Mouse (Mus musculus) stomach, postnatal 0 days (tissue): ENCODE results near the gene Plekhj1. TPM values are rescaled to one million over a fixed set of nuclear protein-coding genes. Genes with fewer than 3 reads are reported as not detected.

ENCODE experiments used
- ATAC-seq: fragments of 200-750 bp; cut with Nextera tagmentation; 2 replicates; pipeline ENCODE4 v1.8.0; 2017; ENCODE audit not compliant: low FRiP score, low TSS enrichment
- DNase-seq: peaks from one replicate; pipeline ENCODE4 v3.0.0-alpha.2; 2016; ENCODE audit warnings: low spot score
- H3K27ac ChIP-seq: fragments of 300-500 bp; sonication (generic); replicated peaks from 2 replicates; pipeline ENCODE4 v1.5.1; 2014; ENCODE audit warnings: mild to moderate bottlenecking, control low read depth
- H3K27me3 ChIP-seq: fragments of 300-500 bp; sonication (generic); 2 replicates; pipeline ENCODE4 v1.6.1; 2014; ENCODE audit warnings: low read length; ENCODE audit not compliant: control insufficient read depth, insufficient read depth
- H3K36me3 ChIP-seq: fragments of 300-500 bp; sonication (generic); 2 replicates; pipeline ENCODE4 v1.6.1; 2014; ENCODE audit warnings: low read length, mixed read lengths; ENCODE audit not compliant: control insufficient read depth, insufficient read depth
- H3K4me1 ChIP-seq: fragments of 300-500 bp; sonication (generic); replicated peaks from 2 replicates; pipeline ENCODE4 v1.6.1; 2014; ENCODE audit warnings: antibody characterized with exemption; ENCODE audit not compliant: control insufficient read depth, insufficient read depth
- H3K4me2 ChIP-seq: fragments of 300-500 bp; sonication (generic); replicated peaks from 2 replicates; pipeline ENCODE4 v1.6.1; 2014; ENCODE audit warnings: low read depth, mild to moderate bottlenecking, control low read depth, moderate library complexity
- H3K4me3 ChIP-seq: fragments of 300-500 bp; sonication (generic); 2 replicates; pipeline ENCODE4 v1.5.1; 2014; ENCODE audit warnings: low read depth, low read length, control low read depth
- H3K9ac ChIP-seq: fragments of 300-500 bp; sonication (generic); 2 replicates; pipeline ENCODE4 v1.6.1; 2014; ENCODE audit warnings: mild to moderate bottlenecking, low read length, control low read depth, mixed read lengths
- H3K9me3 ChIP-seq: fragments of 300-500 bp; sonication (generic); 2 replicates; pipeline ENCODE4 v1.6.1; 2016; ENCODE audit warnings: low read length; ENCODE audit not compliant: control insufficient read depth
- CTCF ChIP-seq: IDR thresholded peaks from 2 replicates; pipeline ENCODE4 v1.5.1; 2016; ENCODE audit warnings: antibody characterized with exemption, low read depth, mild to moderate bottlenecking, moderate library complexity
- EP300 ChIP-seq: optimal IDR thresholded peaks from 2 replicates; pipeline ENCODE3; 2016; ENCODE audit warnings: antibody characterized with exemption
- WGBS: fragments of 180-500 bp; shearing (Covaris S2); extraction: QIAGEN DNeasy Blood & Tissue Kit; methylation state at CpG from one replicate; pipeline ENCODE4 v1.1.7; 2014; 5-methylcytosine and 5-hydroxymethylcytosine counted together
- polyA plus RNA-seq: library from polyadenylated mRNA; unstranded; fragments of >200 nt; fragmentation: Nextera tagmentation; extraction: Ambion mirVana; gene quantifications from 2 replicates; pipeline ENCODE4 v1.2.1, GENCODE M21; 2015

Plekhj1 gene
- polyA plus RNA-seq, 1 experiment from 2014 or later = 62.0 TPM

DNA sequence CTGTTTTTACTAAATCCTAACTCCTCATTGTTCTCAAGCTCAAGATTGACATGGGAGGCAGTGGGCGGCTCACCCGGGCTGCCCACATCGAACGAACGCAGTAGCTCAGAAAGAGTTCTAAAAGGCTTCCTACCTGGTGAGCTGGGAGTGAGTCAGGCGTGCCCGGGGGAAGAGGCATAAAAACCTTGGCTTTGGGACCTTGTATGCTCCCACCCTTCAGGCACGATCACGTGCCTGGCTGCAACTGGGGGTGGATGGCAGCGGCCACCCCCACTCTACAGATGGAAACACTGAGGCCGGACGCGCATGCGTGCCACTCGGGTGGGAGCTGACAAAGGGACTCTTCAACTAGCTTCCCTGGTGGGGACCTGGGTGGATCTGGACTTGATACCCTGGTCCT, 43.9 kb upstream of the Plekhj1 start:
- no peak for ATAC-seq
- no peak for DNase-seq
- Histone ChIP-seq H3K4me2 (no peak overlapping the region), H3K36me3 (no peaks in the 10 kb centered on the region), H3K4me1 (no peaks in the 10 kb centered on the region), H3K9ac (no peak overlapping the region), H3K27me3 (peaks cover 4% of the 10 kb centered on the region; the same call in 1 of the 2 replicates), H3K27ac (no peak overlapping the region), H3K9me3 (no peaks in the 10 kb centered on the region), H3K4me3 (no peak overlapping the region)
- 73% methylated on average over 15 of the region's 15 CpGs for WGBS
- no peak for TF ChIP-seq EP300
- TF ChIP-seq CTCF = no peak

DNA sequence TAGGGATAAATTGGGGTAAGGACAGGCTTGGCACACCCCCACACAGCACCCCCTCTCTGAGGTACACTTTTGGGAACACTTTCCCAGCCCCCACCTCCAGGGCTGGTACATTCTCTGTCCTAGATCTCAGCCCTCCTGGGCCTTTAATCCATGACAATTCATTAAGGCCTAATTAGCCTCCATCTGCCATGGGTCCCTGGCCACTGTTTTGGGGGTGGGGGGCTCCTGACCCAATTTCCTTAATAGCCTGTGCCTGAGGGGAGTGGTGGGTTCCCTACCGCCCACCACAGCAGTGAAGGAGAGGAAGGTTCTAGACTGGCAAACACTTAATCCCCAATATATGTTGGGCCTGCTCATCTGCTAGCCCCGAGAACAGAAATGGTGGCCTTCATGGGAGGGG, 43.3 kb upstream of the Plekhj1 start:
- Histone ChIP-seq H3K36me3 (no peaks in the 10 kb centered on the region), H3K27me3 (peaks cover 4% of the 10 kb centered on the region; the same call in 1 of the 2 replicates), H3K4me1 (no peaks in the 10 kb centered on the region), H3K27ac (no peak overlapping the region), H3K9me3 (no peaks in the 10 kb centered on the region), H3K9ac (no peak overlapping the region), H3K4me3 (no peak overlapping the region), H3K4me2 (no peak overlapping the region)
- DNase-seq = no peak
- TF ChIP-seq CTCF (no peak), EP300 (no peak)
- 68% methylated on average over 2 of the region's 2 CpGs for WGBS
- no peak for ATAC-seq

DNA sequence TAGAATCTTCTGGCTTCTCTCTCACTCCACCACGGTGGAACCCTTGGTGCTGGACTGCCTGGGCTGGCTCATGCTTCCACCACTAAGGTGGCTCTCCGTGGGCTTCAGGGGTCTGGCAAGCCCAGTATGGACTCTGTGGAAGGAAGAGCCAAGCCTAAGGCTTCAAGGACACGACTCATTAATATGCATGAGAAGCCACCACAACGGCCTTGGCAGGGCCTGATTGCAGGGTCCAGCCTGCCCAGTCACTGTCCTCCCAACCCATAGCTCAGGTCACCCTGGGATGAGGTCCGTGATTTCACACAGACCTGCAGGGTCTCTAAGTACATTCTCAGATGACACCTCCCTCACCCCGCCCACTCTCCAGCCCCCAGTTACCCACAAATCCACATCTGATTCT, 41.4 kb upstream of the Plekhj1 start:
- peaks cover 4% of the 10 kb centered on the region; the same call in 1 of the 2 replicates for H3K27me3 ChIP-seq
- H3K27ac ChIP-seq = no peak overlapping the region
- H3K9ac ChIP-seq = no peak overlapping the region
- no peaks in the 10 kb centered on the region for H3K9me3 ChIP-seq
- TF ChIP-seq CTCF = no peak
- TF ChIP-seq EP300 = no peak
- no peaks in the 10 kb centered on the region for H3K4me1 ChIP-seq
- WGBS = 65% methylated on average over 6 of the region's 6 CpGs
- no peaks in the 10 kb centered on the region for H3K36me3 ChIP-seq
- DNase-seq (no peak), ATAC-seq (no peak)
- no peak overlapping the region for H3K4me2 ChIP-seq
- no peak overlapping the region for H3K4me3 ChIP-seq

DNA sequence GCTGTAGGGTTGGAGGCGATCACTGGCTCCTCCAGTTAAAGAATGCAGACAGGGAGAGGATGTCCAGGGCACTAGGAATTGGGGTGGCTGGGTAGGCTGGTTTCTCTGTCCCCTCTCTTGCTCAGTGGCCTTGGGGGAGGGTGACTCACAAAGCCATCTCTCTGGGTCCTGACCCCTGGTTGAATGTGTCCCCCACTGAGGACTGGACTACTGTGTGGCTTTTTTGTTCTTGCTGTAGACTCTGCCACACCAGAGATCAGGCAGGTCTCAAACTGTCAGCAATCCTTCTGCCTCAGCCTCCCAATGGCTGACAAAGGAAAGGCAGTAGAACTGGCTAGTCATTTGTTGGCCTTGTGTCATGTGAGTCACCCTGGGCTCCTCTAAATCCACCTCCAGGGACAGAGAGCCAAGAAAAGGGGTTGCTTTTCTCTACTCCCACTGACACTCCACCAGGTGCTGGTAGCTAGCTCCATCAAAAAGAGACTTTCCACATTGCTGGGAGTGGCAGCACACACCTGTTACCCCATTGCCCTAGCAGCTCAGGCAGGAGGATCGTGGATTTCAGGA, 40.0 kb upstream of the Plekhj1 start:
- TF ChIP-seq CTCF (no peak), EP300 (no peak)
- H3K9me3 ChIP-seq = no peaks in the 10 kb centered on the region
- 55% methylated on average over 2 of the region's 2 CpGs for WGBS
- no peak overlapping the region for H3K4me3 ChIP-seq
- no peak overlapping the region for H3K9ac ChIP-seq
- H3K27ac ChIP-seq = no peak overlapping the region
- no peaks in the 10 kb centered on the region; the same call in 1 of the 2 replicates for H3K27me3 ChIP-seq
- ATAC-seq (no peak), DNase-seq (no peak)
- H3K36me3 ChIP-seq = no peaks in the 10 kb centered on the region
- no peaks in the 10 kb centered on the region for H3K4me1 ChIP-seq
- H3K4me2 ChIP-seq = no peak overlapping the region

DNA sequence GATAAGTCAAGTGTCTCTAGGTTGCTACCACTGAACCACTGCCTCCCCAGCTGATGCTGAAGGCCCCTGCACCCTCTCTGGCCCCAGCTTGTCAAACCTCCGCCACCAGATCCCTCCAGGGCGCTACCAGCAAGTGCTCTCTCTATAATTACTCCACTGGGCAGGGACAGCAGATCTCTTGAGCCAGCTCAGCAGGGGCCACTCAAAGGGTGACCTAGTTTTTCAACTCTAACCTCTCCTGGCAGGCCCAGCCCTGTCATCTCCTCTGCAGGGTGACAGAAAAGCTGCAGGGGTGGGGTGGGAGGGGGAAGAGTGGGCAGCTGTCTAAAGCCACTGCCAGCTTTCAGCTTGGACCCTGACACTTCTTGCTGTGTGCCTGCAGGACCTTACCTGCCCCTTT, 39.4 kb upstream of the Plekhj1 start:
- H3K4me1 ChIP-seq = no peaks in the 10 kb centered on the region
- WGBS = 11% methylated on average over 2 of the region's 2 CpGs
- H3K27me3 ChIP-seq = no peaks in the 10 kb centered on the region; the same call in 1 of the 2 replicates
- ATAC-seq (no peak), DNase-seq (no peak)
- TF ChIP-seq CTCF (no peak), EP300 (no peak)
- H3K4me2 ChIP-seq = no peak overlapping the region
- H3K9ac ChIP-seq = no peak overlapping the region
- no peaks in the 10 kb centered on the region for H3K36me3 ChIP-seq
- no peak overlapping the region for H3K4me3 ChIP-seq
- no peaks in the 10 kb centered on the region for H3K9me3 ChIP-seq
- no peak overlapping the region for H3K27ac ChIP-seq

- TF ChIP-seq EP300 (no peak), CTCF (no peak)
- H3K27ac ChIP-seq = no peak overlapping the region
- no peak overlapping the region for H3K4me2 ChIP-seq
- H3K9ac ChIP-seq = no peak overlapping the region
- no peaks in the 10 kb centered on the region for H3K4me1 ChIP-seq
- H3K36me3 ChIP-seq = no peaks in the 10 kb centered on the region
- H3K4me3 ChIP-seq = no peak overlapping the region
- DNase-seq (no peak), ATAC-seq (no peak)
- no peaks in the 10 kb centered on the region; the same call in 1 of the 2 replicates for H3K27me3 ChIP-seq
- no peaks in the 10 kb centered on the region for H3K9me3 ChIP-seq
- 45% methylated on average over 7 of the region's 7 CpGs for WGBS
These were observed 38.5 kb upstream of the Plekhj1 start for GRCm38 (mm10) chr10:80836949-80837379.
